Mouse (Mus musculus) layer of hippocampus, postnatal 14 days (tissue): ENCODE data around the gene Nxn. TPM values are rescaled to one million over a fixed set of nuclear protein-coding genes. Genes with fewer than 3 reads are reported as not detected.

Source experiments
- DNase-seq, 2 experiments: peaks; one replicate each; pipeline ENCODE4 v3.0.0; 2021 to 2022; ENCODE audit warnings: low spot score in 2 of 2, mixed read lengths in 1 of 2
- long read RNA-seq, 2 experiments: library from polyadenylated mRNA; stranded (forward); transcript quantifications; one replicate each; pipeline ENCODE4 v2.0.0; 2021
- total RNA-seq, 2 experiments: library from RNA; stranded (reverse); gene quantifications; 2 replicates each; pipeline ENCODE4 v1.2.3; 2021

Nxn gene
- total RNA-seq = 10 to 100 TPM; 14.1 to 18.5 TPM
- long read RNA-seq, experiment 1, transcript Nxn-201 (8 exons, 2,755 nt) = major isoform, 17 of 22 reads
- long read RNA-seq, experiment 1, partial matches to known transcripts = 2 of 22 reads
- long read RNA-seq, experiment 1, other reads (novel, unspliced or antisense) = 3 of 22 reads
- long read RNA-seq, experiment 2, transcript Nxn-201 (8 exons, 2,755 nt) = major isoform, 17 of 24 reads
- long read RNA-seq, experiment 2, partial matches to known transcripts = 3 of 24 reads
- long read RNA-seq, experiment 2, other reads (novel, unspliced or antisense) = 4 of 24 reads

- peak; percentile 70 to 76 for DNase-seq
These were observed at the start of gene Nxn for GRCm38 (mm10) chr11:76398798-76399586. Gene Nxn (minus strand): TSS chr11:76399140.

- DNase-seq = no peak
These were observed 47.3 kb upstream of the Nxn start for GRCm38 (mm10) chr11:76446251-76446650.

- no peak for DNase-seq
These were observed 46.5 kb upstream of the Nxn start for GRCm38 (mm10) chr11:76445459-76445858.

GRCm38 (mm10) chr11:76439666-76440065 lies 40.7 kb upstream of the Nxn start:
- DNase-seq = peak in 1 of 2 experiments; percentile 70

GRCm38 (mm10) chr11:76436864-76437437 lies 38.0 kb upstream of the Nxn start:
- no peak for DNase-seq

- no peak for DNase-seq
These were observed 37.1 kb upstream of the Nxn start for GRCm38 (mm10) chr11:76436009-76436408.

- DNase-seq = no peak
These were observed 31.2 kb upstream of the Nxn start for GRCm38 (mm10) chr11:76429966-76430631.

- DNase-seq = no peak
These were observed 30.6 kb upstream of the Nxn start for GRCm38 (mm10) chr11:76429556-76429955.

GRCm38 (mm10) chr11:76429046-76429445 lies 30.1 kb upstream of the Nxn start:
- DNase-seq = no peak

- no peak for DNase-seq
These were observed 28.8 kb upstream of the Nxn start for GRCm38 (mm10) chr11:76427781-76428180.

GRCm38 (mm10) chr11:76425749-76426148 lies 26.8 kb upstream of the Nxn start:
- DNase-seq = no peak

- no peak for DNase-seq
These were observed 22.0 kb upstream of the Nxn start for GRCm38 (mm10) chr11:76420896-76421295.

GRCm38 (mm10) chr11:76419179-76419578 lies 20.2 kb upstream of the Nxn start:
- no peak for DNase-seq

- DNase-seq = no peak
These were observed 19.5 kb upstream of the Nxn start for GRCm38 (mm10) chr11:76418423-76418822.

GRCm38 (mm10) chr11:76415985-76416384 lies 17.0 kb upstream of the Nxn start:
- DNase-seq = no peak

- DNase-seq = no peak
These were observed 16.1 kb upstream of the Nxn start for GRCm38 (mm10) chr11:76415001-76415400.

GRCm38 (mm10) chr11:76413202-76413601 lies 14.3 kb upstream of the Nxn start:
- no peak for DNase-seq

- peak in 1 of 2 experiments; percentile 70 for DNase-seq
These were observed 11.9 kb upstream of the Nxn start for GRCm38 (mm10) chr11:76410826-76411225.

- peak; percentile 96 to 98 for DNase-seq
These were observed 8.0 kb upstream of the Nxn start, which contains the start of gene Timm22 for GRCm38 (mm10) chr11:76406702-76407583. Gene Timm22 (plus strand): TSS chr11:76406952.

- DNase-seq = no peak
These were observed 6.8 kb upstream of the Nxn start for GRCm38 (mm10) chr11:76405626-76406264.
